Mouse (Mus musculus) skeletal muscle tissue, adult 2 months (tissue): Measurements from ENCODE around the gene Il10rb.

ENCODE experiments used
- DNase-seq: peaks from one replicate; pipeline ENCODE4 v3.0.0-alpha.2; 2012; ENCODE audit warnings: low read depth, low spot score

The Il10rb gene

DNA sequence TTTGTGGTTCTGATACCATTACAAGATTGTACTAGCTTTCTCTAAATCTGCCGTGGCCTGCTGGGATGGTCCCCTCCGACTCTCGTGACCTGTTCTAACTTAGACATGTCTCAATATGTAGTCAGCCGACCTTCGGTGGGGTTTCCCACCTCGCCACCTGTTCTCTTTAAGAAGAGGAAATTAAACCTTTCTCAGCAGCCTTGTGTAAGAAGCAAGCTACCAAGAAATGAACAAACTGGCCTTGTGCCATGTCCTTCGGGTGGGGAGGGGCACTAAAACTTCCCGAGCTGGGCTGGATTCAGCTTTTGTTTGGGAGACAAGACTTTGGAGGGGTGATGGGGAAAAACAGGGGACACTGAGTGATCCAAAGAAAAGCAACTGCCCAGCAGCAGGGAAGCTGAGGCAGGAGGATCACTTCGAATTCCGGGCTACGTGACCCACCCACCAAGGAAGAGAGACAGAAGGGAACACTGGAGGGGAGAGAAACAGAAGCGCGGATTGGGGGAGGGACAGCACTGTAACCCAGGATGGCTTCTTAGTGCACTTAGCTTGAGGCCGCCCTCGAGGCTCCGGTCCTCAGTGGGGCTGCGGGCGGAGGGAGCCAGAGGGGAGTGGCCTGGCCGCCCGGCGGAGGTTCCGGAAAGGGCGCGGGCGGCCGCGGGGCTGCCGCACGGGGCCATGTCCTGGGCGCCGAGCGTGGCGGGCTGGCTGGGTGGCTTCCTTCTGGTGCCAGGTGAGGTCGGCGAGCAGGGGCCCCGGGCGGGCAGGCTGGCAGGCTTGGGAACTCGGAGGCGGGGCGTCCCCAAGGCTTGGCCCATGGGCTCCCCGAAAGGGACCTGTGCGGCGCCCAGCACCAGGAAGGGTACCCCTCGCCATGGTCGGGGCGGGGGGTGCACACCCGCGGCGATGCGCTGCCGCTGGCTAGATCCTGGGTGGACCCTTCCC lies at the start of gene Il10rb:
Il10rb (plus strand) TSS at position 525 of the 945 bp plus-strand sequence.
- DNase-seq = peak; percentile 58

DNA sequence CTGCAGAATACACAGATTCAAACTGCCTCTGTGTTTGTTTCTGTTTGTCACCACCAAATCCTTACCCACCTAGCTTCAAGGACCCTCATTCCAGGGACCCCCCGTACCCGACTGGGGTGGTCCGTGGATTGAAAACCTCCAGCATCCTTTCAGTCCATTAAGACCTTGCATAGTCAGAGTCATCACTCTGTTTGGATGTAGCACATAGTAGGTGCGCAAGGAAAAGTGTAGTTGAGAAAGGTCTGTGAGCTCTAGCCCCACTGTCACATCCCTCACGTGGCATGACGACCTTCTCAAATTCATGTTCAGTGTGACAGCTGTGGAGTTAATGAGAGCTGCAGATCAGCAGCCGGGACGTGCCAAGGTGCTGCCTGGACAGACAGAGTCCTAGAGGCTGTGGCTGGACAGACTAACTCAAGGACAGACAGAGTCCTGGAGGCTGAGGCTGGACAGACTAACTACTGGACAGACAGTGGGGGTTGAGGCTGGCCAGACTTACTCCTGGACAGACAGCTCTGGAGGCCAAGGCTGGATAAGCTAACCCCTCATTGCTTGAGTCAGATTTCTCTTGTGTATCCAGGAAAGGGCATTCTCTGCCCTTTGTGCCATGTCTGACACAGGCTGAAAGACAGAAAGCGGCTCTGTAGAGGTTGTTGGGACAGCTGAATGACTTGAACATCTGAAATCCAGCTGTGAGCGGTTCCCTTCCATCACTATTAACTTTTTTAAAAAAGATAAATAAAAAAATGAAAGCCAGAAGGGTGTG lies 49.0 kb upstream of the Il10rb start:
- no peak for DNase-seq

DNA sequence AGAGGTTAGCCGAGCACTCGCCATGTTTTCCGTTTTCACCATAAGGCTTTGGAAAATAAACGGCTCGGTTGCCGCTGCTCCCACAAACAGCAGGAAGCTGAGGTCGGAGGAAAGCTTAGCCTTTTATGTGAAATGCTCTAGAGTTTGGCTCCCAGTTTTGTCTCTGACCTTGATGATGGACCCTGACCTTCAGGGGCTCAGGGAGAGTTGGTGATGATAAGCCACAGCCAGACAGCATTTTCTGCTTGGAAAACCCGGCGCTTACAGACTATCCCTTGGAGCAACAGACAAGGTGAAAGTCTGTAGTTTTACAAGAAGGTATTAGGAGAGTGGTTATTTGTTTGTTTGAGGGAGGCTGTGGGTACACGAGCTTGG lies 48.5 kb upstream of the Il10rb start:
- DNase-seq = no peak

DNA sequence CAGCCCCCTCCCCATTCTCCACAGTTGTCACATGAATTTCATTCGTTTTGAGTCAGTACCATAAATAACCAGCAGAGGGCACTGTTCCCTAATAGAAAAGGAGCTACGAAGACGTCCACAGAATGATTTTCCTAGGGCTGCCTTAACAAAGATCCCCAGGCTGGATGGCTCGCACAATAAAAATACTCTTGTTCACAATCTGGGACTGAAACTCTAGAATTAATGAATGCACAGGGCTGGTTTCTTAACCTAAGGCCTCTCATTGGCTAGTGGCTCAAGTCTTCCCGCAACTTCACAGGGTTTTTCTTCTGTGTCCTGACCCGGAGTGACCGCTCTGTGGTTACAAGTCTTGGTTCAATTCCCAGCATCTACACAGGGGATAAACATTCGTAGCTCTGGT lies 47.4 kb upstream of the Il10rb start:
- peak; percentile 37 for DNase-seq

DNA sequence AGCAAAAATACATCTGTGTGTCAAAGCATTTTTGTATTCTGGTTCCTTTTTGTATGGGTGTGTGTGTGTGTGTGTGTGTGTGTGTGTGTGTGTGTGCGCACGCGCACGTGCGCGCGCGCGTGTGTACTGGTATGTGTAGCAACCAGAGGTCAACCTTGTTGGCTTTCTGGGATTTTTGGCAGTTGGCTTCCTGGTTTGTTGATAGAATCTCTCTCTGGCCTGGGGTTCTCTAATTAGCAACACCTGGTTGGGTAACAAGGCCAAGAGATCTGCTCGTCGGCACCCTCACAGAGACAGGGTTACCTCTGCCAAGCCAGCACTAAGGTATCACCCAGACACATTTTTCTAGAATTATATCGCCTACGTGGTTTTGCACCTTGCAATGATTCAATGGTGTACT lies 46.4 kb upstream of the Il10rb start:
- no peak for DNase-seq

DNA sequence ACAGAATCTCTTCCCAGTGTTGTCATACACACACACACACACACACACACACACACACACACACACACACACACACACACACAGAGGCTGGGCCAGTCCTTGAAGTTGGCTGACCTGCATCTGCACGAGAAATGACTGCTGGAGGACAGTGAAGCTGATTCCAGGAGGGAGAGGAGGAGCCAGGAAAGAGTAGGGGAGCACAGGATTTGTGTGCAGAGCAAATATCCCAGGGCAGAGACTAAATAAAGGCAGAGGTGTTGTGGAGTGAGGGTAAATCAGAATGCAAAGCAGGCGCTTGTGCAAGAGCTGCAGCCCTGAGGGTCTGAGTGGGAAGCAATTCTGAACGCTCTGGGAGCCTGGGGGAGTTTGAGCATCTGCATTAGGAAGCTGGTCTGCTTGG lies 45.8 kb upstream of the Il10rb start:
- DNase-seq = no peak

DNA sequence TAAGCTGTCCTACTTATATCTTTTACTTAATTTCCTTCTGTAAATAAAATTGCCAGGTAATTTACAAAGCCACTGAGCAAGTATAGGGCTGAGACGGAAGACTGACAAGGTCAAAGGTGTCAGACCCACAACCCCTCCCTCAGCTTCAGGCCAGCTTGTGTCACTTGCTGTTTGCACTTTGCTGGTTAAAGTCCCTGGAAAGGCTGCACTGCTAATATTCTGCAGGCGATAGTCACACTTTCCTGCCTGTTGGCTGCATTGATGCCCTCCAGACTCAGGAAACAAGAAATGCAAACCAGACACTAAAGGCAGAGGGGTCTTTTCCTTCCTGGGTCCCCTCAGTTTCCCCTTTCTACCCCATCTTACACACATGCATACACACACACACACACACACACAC lies 44.0 kb upstream of the Il10rb start:
- no peak for DNase-seq

DNA sequence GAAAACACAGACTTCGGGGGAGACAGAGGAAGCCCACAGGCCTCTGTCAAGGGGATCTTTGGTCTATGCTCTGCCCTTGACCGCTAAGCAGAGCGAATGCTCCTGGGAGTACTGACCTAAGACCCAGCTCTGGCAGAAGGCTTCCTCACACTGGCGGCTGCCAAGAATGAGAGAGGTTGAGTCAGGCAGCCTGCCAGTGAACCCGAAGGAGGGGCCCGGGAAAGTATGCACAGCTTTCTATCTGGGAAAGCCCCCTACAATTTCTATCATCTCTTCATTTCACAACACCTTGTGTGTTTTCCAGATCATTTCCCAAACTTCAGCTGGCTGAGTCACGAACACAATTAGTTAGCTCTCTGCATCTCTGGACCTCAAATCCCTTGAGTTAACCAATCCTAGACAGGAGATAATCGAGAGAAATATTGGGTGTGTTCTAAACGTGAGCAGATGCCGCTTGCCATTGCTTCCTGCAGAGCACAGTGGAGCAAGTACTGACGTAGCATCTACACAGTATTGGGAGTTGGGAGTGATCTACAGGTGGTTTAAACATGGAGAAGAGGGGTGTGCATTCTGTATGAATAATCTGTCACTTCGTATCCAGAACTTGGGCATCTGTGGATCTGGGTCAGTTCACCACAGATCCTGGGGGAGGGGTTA lies 43.2 kb upstream of the Il10rb start:
- peak; percentile 52 for DNase-seq

DNA sequence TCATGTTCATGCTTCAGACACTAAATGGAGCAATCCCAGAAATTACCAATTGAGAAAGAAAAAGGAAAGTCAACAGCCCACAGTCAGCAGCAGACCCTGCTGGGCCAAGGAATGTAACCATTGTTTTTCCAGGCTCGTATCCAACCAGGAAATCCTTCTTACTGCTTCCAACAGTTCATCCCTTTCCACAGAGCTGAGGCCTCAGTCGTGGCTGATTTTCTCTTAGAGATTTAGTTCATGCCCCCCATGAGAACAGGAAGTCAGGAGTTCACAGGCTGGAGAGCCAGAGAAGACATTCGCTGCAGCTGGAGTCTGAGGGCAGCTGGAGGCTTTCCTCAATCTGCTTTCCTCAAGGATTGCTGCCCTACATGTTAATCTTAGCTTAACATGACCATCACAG lies 42.5 kb upstream of the Il10rb start:
- peak; percentile 71 for DNase-seq

DNA sequence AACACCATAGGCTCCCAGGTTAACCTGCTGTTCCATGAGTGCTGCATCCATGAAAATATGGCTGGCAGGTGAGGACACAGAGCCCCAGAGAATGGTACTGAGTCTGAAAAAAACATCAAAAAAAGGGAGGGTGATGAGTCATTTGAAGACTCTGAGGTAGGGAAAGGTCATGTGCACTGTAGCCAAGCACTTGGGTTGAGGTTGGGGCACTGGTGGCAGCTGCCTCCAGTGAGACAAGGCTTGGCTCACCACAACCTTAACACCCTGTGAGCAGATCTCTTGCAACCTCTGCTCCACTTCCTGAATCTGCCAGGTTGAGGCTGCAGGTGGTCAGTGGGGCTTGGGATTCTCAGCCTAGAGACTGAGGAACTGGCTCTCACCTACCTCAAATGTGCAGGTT lies 39.4 kb upstream of the Il10rb start:
- no peak for DNase-seq

DNA sequence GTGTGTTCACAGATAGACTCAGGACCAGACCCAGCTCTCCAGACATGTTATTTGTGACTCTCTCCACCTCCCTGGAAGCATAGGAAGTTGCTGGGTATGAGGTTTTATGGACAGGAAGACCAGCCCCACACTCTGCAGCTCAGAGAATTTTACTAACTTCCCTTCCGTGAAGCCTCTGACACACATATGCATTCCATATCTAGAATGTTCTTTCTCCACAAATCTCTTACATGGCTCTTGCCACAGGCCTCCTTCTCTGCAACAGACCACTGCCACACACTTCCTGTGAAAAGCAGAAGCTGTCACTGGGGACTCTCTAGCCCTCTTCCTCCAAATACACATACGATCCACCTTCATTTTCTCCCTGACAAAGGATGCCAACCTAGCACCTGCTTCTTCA lies 38.9 kb upstream of the Il10rb start:
- no peak for DNase-seq

DNA sequence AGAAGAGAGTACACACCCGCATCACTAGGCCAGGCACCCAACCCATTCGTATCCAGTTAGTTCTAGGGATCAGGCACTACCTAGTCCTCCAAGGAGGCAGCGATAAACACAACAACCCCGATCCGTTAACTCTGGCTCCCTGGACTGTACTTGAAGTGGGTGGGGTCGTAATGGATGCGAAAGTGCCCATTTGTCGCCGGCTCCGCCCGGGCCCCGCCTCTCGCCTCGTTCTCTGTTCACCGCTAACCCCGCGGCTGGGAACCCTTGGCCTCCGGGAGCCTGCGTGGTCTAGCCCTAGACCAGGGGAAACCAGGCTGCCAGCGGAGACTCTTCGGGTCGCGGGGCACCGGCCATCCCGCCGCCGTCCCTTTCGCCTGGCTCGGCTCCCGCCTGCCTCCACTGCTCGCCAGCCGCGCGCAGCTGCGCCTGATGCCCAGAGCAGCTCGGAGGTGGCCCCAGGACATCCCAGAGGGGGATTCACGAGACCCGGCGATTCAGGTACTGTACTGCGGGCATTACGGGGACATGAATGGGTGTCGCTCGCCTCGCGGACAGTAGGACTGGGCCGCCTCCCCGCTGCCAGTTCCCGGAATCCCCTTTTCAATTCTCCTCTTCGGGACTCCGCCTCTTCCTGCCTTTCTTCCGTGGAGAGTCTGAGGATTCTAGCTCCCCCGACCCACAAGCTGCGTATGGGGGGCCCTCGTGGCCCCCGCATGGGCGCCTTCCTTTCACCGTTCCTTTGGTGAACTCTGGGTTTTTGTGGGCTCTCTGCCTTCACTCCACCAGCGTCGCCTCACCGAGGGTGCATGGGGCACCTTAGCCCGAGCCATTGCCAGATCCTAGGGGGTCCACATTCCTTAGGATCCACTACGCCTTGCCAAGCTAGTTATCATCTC lies 33.1 kb upstream of the Il10rb start, which contains the start of gene Ifnar2:
Ifnar2 (plus strand) TSS at position 207 of the 896 bp plus-strand sequence.
- DNase-seq = peak; percentile 61

DNA sequence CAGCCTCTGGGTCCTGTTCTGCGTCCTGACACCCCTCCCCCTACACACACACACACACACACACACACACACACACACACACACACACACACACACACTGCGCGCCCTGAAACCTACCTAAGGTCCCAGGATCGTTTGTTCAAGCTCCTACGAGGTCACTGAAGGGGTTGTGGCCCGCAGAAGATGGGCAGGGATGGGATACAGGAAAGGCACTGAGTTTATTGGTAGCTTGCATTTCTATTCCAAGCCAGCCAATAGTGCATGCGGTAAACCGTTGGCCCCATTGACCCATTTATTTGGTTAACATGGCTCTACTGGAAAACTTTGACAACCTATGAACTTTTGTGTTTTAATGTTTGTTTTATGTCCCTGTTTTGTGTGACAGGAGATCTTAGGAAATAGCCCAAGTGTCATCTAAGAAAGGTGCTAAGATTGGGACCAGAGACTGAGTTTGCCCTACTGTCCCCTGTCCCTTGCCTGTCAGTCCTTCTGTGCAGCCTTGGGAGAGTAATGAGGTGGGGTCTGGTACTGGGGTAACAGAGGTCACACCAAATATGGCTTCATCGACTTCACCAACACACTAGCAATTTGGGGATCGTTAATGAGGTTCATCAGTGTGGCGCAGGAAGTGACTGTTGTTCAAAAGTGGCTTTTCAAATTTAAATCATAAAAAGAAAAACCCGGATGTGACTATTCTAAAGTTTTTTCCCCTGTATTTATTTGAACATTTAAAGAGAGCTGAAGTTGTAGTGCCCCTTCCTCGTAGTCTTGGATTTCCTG lies 32.3 kb upstream of the Il10rb start:
- DNase-seq = no peak

DNA sequence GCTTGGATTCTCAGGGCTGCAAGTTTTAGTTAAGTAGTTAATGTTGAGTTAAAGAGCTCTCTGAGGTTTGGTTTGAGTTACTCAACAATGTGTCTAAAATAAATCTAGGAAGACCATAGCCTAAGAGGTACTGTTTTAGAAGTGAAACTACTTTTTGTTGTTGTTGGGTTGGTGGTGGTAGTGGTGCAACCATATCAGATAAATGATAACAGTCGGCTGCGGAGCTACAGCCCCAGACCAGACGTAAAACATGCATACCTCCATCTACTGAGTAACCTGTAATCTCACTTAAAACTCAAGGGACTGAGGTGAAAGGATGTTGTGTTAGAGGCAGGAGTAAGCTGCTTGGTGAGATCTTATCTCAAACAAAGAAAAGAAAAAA lies 31.7 kb upstream of the Il10rb start:
- no peak for DNase-seq

DNA sequence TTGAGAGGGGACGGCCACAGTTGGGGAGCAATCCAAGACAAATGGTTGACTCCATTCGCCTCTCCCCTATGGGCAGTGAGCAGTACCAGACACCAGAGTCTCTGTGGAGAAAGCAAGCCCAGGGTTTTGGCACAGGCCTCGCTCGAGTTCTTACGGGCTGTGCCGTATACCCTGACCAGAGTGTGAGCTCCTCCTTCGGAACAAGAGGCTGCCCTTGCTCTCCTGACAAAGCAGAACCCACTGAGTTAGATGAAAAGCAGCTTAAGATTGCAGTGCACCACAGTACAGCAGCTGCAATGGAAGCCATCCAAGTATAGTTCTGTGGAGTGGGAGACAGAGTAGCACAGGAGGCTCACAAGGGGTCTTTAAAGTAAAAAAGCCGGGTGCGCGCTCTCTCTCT lies 29.3 kb upstream of the Il10rb start:
- no peak for DNase-seq

DNA sequence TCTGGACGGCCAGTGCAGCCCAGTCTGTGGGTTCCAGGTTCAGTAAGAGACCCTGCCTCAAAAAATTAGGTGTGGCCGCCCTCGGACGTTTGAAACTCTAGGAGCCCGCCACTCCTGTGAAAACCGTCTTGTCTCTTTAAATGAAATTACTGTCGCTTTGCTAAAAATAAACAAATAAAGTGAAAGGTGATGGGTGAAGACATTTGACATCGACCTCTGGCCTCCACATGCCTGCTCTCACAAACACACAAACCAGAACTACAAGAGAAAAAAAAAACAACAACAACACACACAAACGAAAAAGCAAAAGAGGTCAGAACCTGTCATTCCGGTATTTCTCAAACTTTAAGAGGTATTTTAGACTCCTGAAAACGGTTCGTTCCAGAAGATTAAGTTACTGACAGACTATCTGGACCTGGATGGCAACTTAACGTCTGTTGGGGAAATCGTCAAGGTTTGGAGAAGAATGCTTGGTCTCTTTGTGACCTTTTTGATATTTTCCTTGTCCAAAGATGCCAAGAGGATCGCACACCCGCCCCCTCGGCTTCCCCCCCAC lies 27.5 kb upstream of the Il10rb start:
- no peak for DNase-seq

DNA sequence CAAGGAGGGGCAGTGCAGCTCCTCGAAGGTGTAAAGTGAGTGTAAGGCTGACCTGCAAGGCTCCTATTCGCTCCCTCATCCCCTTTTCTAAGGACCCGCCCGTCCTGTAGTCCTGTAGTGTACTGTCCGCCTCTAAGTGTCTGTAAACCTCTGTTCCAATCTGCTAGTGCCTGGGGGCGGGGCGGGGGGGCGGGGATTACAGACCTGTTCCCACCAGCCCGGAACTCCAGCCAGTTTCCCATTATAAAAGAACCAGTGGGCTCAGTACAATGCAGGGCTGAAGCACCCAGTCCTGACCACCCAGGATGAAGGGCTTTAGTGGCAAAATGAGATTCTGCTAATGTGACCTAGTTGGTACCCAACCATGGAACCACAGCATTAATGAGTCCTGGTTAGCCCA lies 27.0 kb upstream of the Il10rb start:
- DNase-seq = no peak

DNA sequence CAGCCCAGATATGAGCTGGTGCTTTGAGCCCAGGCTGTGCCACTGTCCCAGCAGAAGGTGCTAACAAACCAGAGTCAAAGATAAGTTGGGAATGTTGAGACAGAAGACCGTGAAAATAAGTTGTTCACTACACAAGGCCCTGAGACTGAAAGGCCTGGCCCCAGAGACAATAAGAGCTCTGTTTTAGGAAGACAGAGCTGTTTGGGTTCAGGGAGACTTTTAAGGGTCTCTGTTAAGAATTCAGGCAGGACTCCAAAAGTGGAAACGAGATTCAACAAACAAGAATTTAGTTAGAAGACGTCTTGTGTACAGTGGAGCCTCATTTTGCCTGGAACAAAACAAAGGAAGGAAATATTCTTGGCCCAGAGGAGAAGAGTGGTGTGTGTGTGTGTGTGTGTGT lies 26.6 kb upstream of the Il10rb start:
- no peak for DNase-seq

DNA sequence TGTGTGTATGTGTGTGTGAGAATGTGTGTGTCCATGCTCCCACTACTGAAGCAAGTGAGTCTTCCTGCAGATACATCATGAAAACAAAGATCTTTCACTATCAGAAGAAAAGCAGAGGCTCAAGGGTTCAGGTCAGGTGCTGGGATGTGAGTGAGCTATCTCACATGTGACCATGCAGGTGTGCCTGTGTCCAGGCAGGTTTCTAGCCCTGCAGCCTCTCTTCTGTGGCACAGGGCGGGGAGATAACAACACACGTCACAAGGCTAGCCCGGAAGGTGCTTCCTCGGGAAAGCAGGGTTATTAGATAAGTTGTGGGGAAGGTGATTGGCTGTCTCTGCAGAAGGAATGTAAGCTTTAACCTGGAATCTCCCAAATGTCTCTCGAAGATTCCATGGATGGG lies 25.8 kb upstream of the Il10rb start:
- DNase-seq = no peak

DNA sequence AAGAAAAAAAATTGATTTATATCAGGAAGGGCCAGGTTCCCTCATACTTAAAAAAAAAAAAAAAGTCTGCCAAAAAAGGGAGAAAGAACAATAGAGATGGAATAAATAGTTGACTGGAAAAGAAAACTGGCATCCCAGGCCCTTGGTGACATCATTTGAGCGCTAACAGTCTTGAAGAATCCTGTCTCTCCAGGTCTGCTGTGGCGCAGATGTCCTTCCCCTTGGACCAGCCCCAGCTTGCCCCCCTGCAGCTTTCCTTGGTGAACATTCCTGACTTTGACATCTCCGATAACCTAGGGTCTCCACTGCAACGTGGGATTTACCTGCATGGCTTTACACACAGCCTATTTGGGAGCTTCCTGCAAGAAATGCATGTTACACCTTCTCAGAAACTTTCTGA lies 24.4 kb upstream of the Il10rb start:
- no peak for DNase-seq
